Mouse (Mus musculus): Measurements from ENCODE around the gene Tecpr1. TPM values are rescaled to one million over a fixed set of nuclear protein-coding genes. Genes with fewer than 3 reads are reported as not detected.

Tecpr1 gene
- polyA plus RNA-seq, 1 experiment from 2014 or later: 15.3 TPM

GRCm38 (mm10) chr5:144191026-144191425 is 32.4 kb downstream of the Tecpr1 start:
- Histone ChIP-seq H3K9ac (ENCODE audit: low read depth, low read length) (no peak overlapping the region), H3K4me1 (replicated peaks; ENCODE audit: insufficient read depth, low read length) (peaks cover 8% of the 10 kb centered on the region; the same call in 1 of the 2 replicates), H3K9me3 (replicated peaks; ENCODE audit: low read length) (no peaks in the 10 kb centered on the region), H3K27me3 (ENCODE audit: insufficient read depth, low read length) (no peaks in the 10 kb centered on the region), H3K36me3 (ENCODE audit: insufficient read depth, low read length) (0 out of 2 replicates have a peak, but pooled peaks cover 10% of the 10 kb centered on the region), H3K27ac (no peak overlapping the region), H3K4me3 (replicated peaks; ENCODE audit: low read depth, low read length) (no peak overlapping the region), H3K4me2 (ENCODE audit: low read length) (no peak overlapping the region)
- 50% methylated on average over 23 of the region's 23 CpGs for WGBS
- DNase-seq (ENCODE audit: low spot score) (no peak), ATAC-seq (replicated peaks; ENCODE audit: low FRiP score, low read depth) (no peak)
- no peak for TF ChIP-seq CTCF (IDR thresholded peaks at IDR 0.05; ENCODE audit: low read depth)

GRCm38 (mm10) chr5:144189950-144190583 is 33.3 kb downstream of the Tecpr1 start, which contains the start of gene Bhlha15:
TSS of gene Bhlha15 (plus strand) at chr5:144190286.
- ATAC-seq (replicated peaks; ENCODE audit: low FRiP score, low read depth): peak; percentile 33; the same call in 1 of the 2 replicates
- peak within 1 kb of the TSS; percentile 40; the same call in 1 of the 2 replicates for H3K9ac ChIP-seq (ENCODE audit: low read depth, low read length)

DNA sequence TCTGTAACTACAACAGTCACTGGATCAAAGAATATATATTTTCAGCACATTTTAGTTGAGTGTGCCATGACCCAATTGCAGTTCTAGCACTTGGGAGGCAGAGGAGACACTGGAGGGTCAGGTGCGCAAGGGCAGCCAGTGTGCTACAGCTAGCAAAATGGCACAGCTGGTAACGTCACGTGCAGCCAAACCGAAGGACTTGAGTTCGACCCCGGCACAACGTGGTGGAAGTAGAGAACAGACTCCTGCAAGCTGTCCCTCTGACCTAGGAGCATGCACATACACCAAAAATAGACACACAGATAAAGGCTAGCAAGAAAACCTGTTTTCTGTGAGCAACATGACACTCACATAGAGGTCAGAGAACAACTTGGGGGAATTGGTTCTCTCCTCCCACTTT is 34.1 kb downstream of the Tecpr1 start:
- no peak for ATAC-seq (replicated peaks; ENCODE audit: low FRiP score, low read depth)
- Histone ChIP-seq H3K9ac (ENCODE audit: low read depth, low read length) (no peak overlapping the region), H3K4me2 (ENCODE audit: low read length) (no peak overlapping the region), H3K27me3 (ENCODE audit: insufficient read depth, low read length) (no peaks in the 10 kb centered on the region), H3K9me3 (replicated peaks; ENCODE audit: low read length) (no peaks in the 10 kb centered on the region), H3K4me1 (replicated peaks; ENCODE audit: insufficient read depth, low read length) (peaks cover 8% of the 10 kb centered on the region; the same call in 1 of the 2 replicates), H3K36me3 (ENCODE audit: insufficient read depth, low read length) (peaks cover 18% of the 10 kb centered on the region; the same call in 1 of the 2 replicates), H3K4me3 (replicated peaks; ENCODE audit: low read depth, low read length) (no peak overlapping the region), H3K27ac (no peak overlapping the region)
- no peak for DNase-seq (ENCODE audit: low spot score)
- 65% methylated on average over 7 of the region's 7 CpGs for WGBS
- no peak for TF ChIP-seq CTCF (IDR thresholded peaks at IDR 0.05; ENCODE audit: low read depth)

More at GRCm38 (mm10) chr5:144189950-144190583, 33.3 kb downstream of the Tecpr1 start, which contains the start of gene Bhlha15:
- peak; percentile 44 for DNase-seq (ENCODE audit: low spot score)
- WGBS: 2% methylated on average over 24 of the region's 26 CpGs
- Histone ChIP-seq H3K4me3 (replicated peaks; ENCODE audit: low read depth, low read length) (peak within 1 kb of the TSS; percentile 21; the same call in 1 of the 2 replicates), H3K27me3 (ENCODE audit: insufficient read depth, low read length) (no peaks in the 10 kb centered on the region), H3K9me3 (replicated peaks; ENCODE audit: low read length) (no peaks in the 10 kb centered on the region), H3K36me3 (ENCODE audit: insufficient read depth, low read length) (peaks cover 13% of the 10 kb centered on the region; the same call in 1 of the 2 replicates), H3K4me1 (replicated peaks; ENCODE audit: insufficient read depth, low read length) (peaks cover 8% of the 10 kb centered on the region; the same call in 1 of the 2 replicates), H3K27ac (no peak within 1 kb of the TSS), H3K4me2 (ENCODE audit: low read length) (peak within 1 kb of the TSS; percentile 58)
- TF ChIP-seq CTCF (IDR thresholded peaks at IDR 0.05; ENCODE audit: low read depth): no peak

DNA sequence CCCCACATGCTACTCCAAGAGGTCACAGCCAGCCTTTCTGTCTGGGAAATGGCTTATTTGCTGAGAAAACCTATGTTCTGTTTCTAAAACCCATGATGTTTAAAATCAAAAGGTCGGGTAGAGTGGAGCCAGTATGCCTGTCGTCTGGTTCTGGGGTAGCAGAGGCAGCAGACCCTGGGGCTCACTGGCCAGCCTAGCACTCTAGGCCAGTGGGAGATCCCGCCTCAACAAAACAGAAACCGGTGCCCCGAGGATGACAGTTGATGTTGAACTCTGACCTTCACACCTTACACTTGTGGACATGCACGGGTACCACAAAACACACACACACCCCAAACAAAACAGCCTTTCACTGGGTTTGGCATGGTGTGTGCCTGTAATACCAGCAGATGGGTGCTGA is 35.0 kb downstream of the Tecpr1 start:
- TF ChIP-seq CTCF (IDR thresholded peaks at IDR 0.05; ENCODE audit: low read depth): no peak
- Histone ChIP-seq H3K4me2 (ENCODE audit: low read length) (no peak overlapping the region), H3K9me3 (replicated peaks; ENCODE audit: low read length) (no peaks in the 10 kb centered on the region), H3K9ac (ENCODE audit: low read depth, low read length) (no peak overlapping the region), H3K36me3 (ENCODE audit: insufficient read depth, low read length) (peaks cover 18% of the 10 kb centered on the region; the same call in 1 of the 2 replicates), H3K4me1 (replicated peaks; ENCODE audit: insufficient read depth, low read length) (peaks cover 8% of the 10 kb centered on the region; the same call in 1 of the 2 replicates), H3K27ac (no peak overlapping the region), H3K4me3 (replicated peaks; ENCODE audit: low read depth, low read length) (no peak overlapping the region), H3K27me3 (ENCODE audit: insufficient read depth, low read length) (no peaks in the 10 kb centered on the region)
- WGBS: 86% methylated on average over 6 of the region's 6 CpGs
- DNase-seq (ENCODE audit: low spot score) (no peak), ATAC-seq (replicated peaks; ENCODE audit: low FRiP score, low read depth) (no peak)

DNA sequence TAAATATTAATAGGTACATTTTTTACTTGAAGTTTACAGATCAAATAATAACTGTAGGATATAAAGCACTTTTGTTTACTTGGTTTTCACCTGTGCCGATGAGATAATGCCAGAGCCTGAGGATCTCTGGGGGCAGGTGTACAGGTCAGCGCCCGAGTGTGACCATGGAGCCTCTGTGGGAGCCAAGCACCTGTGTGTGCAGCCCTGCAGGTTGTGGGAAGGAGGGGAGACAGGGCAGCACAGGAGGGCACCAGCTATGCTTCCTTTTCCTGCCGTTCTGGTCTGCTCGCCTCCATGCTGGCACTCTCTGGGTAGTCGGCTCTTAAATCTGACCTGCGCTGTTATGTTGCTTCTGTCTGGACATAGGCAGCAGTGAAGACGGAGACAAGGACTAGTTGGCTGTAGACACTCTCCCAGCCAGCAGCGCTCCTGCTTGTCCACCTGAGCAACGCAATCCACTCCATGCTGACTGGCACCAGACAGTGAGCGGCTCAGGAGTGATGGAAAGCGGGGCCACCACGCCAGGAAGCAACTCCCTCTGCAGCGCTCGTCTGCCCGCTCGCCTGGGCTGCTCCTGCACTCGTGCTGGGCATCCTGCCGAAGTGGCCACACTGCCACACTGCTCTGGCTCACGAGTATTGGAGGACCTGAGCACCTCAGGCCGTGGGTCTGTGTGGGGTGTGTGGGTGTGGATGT is 38.9 kb downstream of the Tecpr1 start:
- Histone ChIP-seq H3K27ac (peak overlapping the region; percentile 31; the same call in 1 of the 2 replicates), H3K4me1 (replicated peaks; ENCODE audit: insufficient read depth, low read length) (no peaks in the 10 kb centered on the region), H3K9ac (ENCODE audit: low read depth, low read length) (no peak overlapping the region), H3K9me3 (replicated peaks; ENCODE audit: low read length) (no peaks in the 10 kb centered on the region), H3K4me2 (ENCODE audit: low read length) (no peak overlapping the region), H3K36me3 (ENCODE audit: insufficient read depth, low read length) (peaks cover 18% of the 10 kb centered on the region; the same call in 1 of the 2 replicates), H3K27me3 (ENCODE audit: insufficient read depth, low read length) (no peaks in the 10 kb centered on the region), H3K4me3 (replicated peaks; ENCODE audit: low read depth, low read length) (no peak overlapping the region)
- ATAC-seq (replicated peaks; ENCODE audit: low FRiP score, low read depth): peak; percentile 53; the same call in 1 of the 2 replicates
- DNase-seq (ENCODE audit: low spot score): peak; percentile 5
- 78% methylated on average over 21 of the region's 21 CpGs for WGBS
- TF ChIP-seq CTCF (IDR thresholded peaks at IDR 0.05; ENCODE audit: low read depth): no peak

- DNase-seq (ENCODE audit: low spot score) (peak; percentile 25), ATAC-seq (replicated peaks; ENCODE audit: low FRiP score, low read depth) (0 out of 2 replicates have a peak, but pooled peaks have one; percentile 21)
- Histone ChIP-seq H3K36me3 (ENCODE audit: insufficient read depth, low read length) (peaks cover 18% of the 10 kb centered on the region; the same call in 1 of the 2 replicates), H3K27me3 (ENCODE audit: insufficient read depth, low read length) (no peaks in the 10 kb centered on the region), H3K4me2 (ENCODE audit: low read length) (no peak overlapping the region), H3K4me3 (replicated peaks; ENCODE audit: low read depth, low read length) (no peak overlapping the region), H3K9ac (ENCODE audit: low read depth, low read length) (no peak overlapping the region), H3K9me3 (replicated peaks; ENCODE audit: low read length) (no peaks in the 10 kb centered on the region), H3K4me1 (replicated peaks; ENCODE audit: insufficient read depth, low read length) (no peaks in the 10 kb centered on the region), H3K27ac (0 out of 2 replicates have a peak overlapping the region, but pooled peaks have one; percentile 16)
- no peak for TF ChIP-seq CTCF (IDR thresholded peaks at IDR 0.05; ENCODE audit: low read depth)
- WGBS: 42% methylated on average over 7 of the region's 7 CpGs
Measured at GRCm38 (mm10) chr5:144183647-144184335, 39.6 kb downstream of the Tecpr1 start.

Measured in kidney, postnatal 0 days (tissue).